Mouse (Mus musculus): ENCODE measurements around the gene Pla2g3. TPM values are rescaled to one million over a fixed set of nuclear protein-coding genes. Genes with fewer than 3 reads are reported as not detected.

Gene Pla2g3
- polyA plus RNA-seq (2017; shearing (Covaris generic)) = 0.24 TPM

DNA sequence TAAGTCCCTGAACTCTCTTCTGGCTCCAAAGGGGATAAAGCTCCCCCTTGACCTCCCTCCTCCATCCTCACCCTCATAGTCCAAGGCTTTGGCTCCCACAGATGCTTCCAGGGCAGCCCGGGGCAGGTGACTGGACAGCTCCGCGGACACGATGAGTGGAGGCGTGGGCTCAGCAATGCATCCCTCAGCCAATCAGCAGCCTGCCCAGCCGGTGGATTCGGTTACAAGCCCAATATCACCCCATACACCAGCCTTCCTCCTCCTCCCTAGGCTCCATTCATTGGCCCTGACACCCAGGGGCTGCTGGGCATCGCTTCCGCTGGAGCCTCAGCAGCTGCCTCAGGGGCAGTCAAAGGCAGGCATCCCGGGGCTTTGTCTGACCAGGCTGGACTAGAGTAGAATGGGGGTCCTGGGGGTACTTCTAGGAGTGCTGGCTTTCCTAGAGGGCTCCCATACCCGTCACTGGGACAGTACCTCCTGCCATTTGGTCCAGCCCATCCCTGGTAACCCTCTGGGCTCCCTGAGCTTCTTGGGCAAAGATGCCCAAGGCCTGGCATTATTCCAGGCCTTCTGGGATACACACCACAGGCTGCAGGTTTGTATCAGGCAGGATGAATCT is at the start of gene Pla2g3:
Gene Pla2g3 (plus strand): TSS at position 333 of the 619 bp plus-strand sequence.

GRCm38 (mm10) chr11:3452167-3452639 is 35.9 kb upstream of the Pla2g3 start, which contains the start of gene Rnf185:
Rnf185 (minus strand) TSS chr11:3452363.

DNA sequence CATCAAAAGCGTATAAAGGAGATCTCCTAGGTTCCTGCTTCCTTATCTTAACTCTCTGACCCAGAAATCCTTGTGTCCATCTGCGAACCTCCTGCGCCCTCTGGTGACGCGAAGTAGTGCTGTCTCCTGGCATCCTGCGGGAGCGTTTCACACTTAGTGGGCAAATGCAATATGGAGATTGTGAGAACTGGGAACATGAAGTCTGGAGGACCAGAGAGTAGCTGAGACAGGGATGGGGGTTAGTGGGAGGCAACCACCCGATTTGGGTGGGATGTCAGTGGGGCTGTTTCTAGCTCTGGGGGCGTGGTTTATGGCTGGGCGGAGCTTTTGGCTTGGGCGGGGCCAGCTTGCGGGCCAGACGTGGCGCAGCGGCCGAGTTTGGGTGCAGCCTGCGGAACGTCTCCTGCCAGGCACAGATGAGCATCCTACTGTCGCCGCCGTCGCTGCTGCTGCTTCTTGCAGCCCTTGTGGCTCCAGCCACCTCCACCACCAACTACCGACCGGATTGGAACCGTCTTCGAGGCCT is 26.5 kb downstream of the Pla2g3 start, which contains the start of gene Selenom:
Gene Selenom (plus strand): TSS at position 156 of the 526 bp plus-strand sequence.

GRCm38 (mm10) chr11:3540451-3541085 is 52.5 kb downstream of the Pla2g3 start, which contains the start of gene Smtn:
Smtn (minus strand) TSS chr11:3540612.

Other genes starting within 250 kb of the Pla2g3 start
- 106 TPM for gene Drg1, start 221.9 kb upstream of the Pla2g3 start, polyA plus RNA-seq (2017; shearing (Covaris generic))
- 21.6 TPM for gene Patz1, start 199.4 kb upstream of the Pla2g3 start, polyA plus RNA-seq (2017; shearing (Covaris generic))
- gene Pik3ip1, start 157.9 kb upstream of the Pla2g3 start, polyA plus RNA-seq (2017; shearing (Covaris generic)) = 75.5 TPM
- 44.7 TPM for gene Limk2, start 79.1 kb upstream of the Pla2g3 start, polyA plus RNA-seq (2017; shearing (Covaris generic))
- 27.0 TPM for gene Rnf185, start 35.9 kb upstream of the Pla2g3 start, polyA plus RNA-seq (2017; shearing (Covaris generic))
- gene Inpp5j, start 16.5 kb downstream of the Pla2g3 start, polyA plus RNA-seq (2017; shearing (Covaris generic)) = 0.22 TPM
- gene Selenom, start 26.4 kb downstream of the Pla2g3 start, polyA plus RNA-seq (2017; shearing (Covaris generic)) = 2.8 TPM
- gene Smtn, start 52.3 kb downstream of the Pla2g3 start, polyA plus RNA-seq (2017; shearing (Covaris generic)) = 0.50 TPM
- gene Morc2a, start 160.9 kb downstream of the Pla2g3 start, polyA plus RNA-seq (2017; shearing (Covaris generic)) = 34.5 TPM

All from effector memory CD4-positive, alpha-beta T cell, adult 7 months (primary cell).